Mouse (Mus musculus): ENCODE measurements around the gene Nipsnap1. TPM values are rescaled to one million over a fixed set of nuclear protein-coding genes. Genes with fewer than 3 reads are reported as not detected.

Nipsnap1 gene
- total RNA-seq, 2 experiments from 2014 or later: 12.7 TPM; not detected in 1

Other genes starting within 250 kb of the Nipsnap1 start
- gene Ascc2, start 236.2 kb upstream of the Nipsnap1 start, total RNA-seq (2015; ENCODE audit: low replicate concordance): 9.0 and 12.2 TPM in 2 replicates
- 5.1 and 5.3 TPM in 2 replicates for gene Ascc2, start 236.2 kb upstream of the Nipsnap1 start, total RNA-seq (2017; ENCODE audit: low replicate concordance)
- 40.7 and 133 TPM in 2 replicates for gene Uqcr10, start 169.6 kb upstream of the Nipsnap1 start, total RNA-seq (2015; ENCODE audit: low replicate concordance)
- gene Uqcr10, start 169.6 kb upstream of the Nipsnap1 start, total RNA-seq (2017; ENCODE audit: low replicate concordance): 19.2 and 25.0 TPM in 2 replicates
- 5.4 and 13.0 TPM in 2 replicates for gene Zmat5, start 169.3 kb upstream of the Nipsnap1 start, total RNA-seq (2015; ENCODE audit: low replicate concordance)
- 6.3 TPM in 1 of 2 replicates, not detected in the other for gene Zmat5, start 169.3 kb upstream of the Nipsnap1 start, total RNA-seq (2017; ENCODE audit: low replicate concordance)
- gene Cabp7, start 127.2 kb upstream of the Nipsnap1 start, total RNA-seq (2015; ENCODE audit: low replicate concordance): not detected in 2 replicates
- gene Cabp7, start 127.2 kb upstream of the Nipsnap1 start, total RNA-seq (2017; ENCODE audit: low replicate concordance): not detected in 2 replicates
- 7.2 and 7.5 TPM in 2 replicates for gene Nf2, start 24.4 kb upstream of the Nipsnap1 start, total RNA-seq (2015; ENCODE audit: low replicate concordance)
- 18.2 and 19.0 TPM in 2 replicates for gene Nf2, start 24.4 kb upstream of the Nipsnap1 start, total RNA-seq (2017; ENCODE audit: low replicate concordance)
- 3.6 and 4.6 TPM in 2 replicates for gene Thoc5, start 21.4 kb downstream of the Nipsnap1 start, total RNA-seq (2015; ENCODE audit: low replicate concordance)
- 8.3 and 12.7 TPM in 2 replicates for gene Thoc5, start 21.4 kb downstream of the Nipsnap1 start, total RNA-seq (2017; ENCODE audit: low replicate concordance)
- gene Nefh, start 74.1 kb downstream of the Nipsnap1 start, total RNA-seq (2015; ENCODE audit: low replicate concordance): not detected in 2 replicates
- gene Nefh, start 74.1 kb downstream of the Nipsnap1 start, total RNA-seq (2017; ENCODE audit: low replicate concordance): 0.39 and 0.98 TPM in 2 replicates
- 42.8 and 126 TPM in 2 replicates for gene Ap1b1, start 112.9 kb downstream of the Nipsnap1 start, total RNA-seq (2015; ENCODE audit: low replicate concordance)
- gene Ap1b1, start 112.9 kb downstream of the Nipsnap1 start, total RNA-seq (2017; ENCODE audit: low replicate concordance): 91.6 and 103 TPM in 2 replicates
- not detected in 2 replicates for gene Rasl10a, start 184.2 kb downstream of the Nipsnap1 start, total RNA-seq (2015; ENCODE audit: low replicate concordance)
- 1.5 TPM in 1 of 2 replicates, not detected in the other for gene Rasl10a, start 184.2 kb downstream of the Nipsnap1 start, total RNA-seq (2017; ENCODE audit: low replicate concordance)
- gene Gas2l1, start 191.4 kb downstream of the Nipsnap1 start, total RNA-seq (2015; ENCODE audit: low replicate concordance): 0.42 and 2.2 TPM in 2 replicates
- 1.7 TPM in 1 of 2 replicates, not detected in the other for gene Gas2l1, start 191.4 kb downstream of the Nipsnap1 start, total RNA-seq (2017; ENCODE audit: low replicate concordance)
- 2.2 and 23.5 TPM in 2 replicates for gene Rhbdd3, start 225.0 kb downstream of the Nipsnap1 start, total RNA-seq (2015; ENCODE audit: low replicate concordance)
- 3.6 and 4.6 TPM in 2 replicates for gene Rhbdd3, start 225.0 kb downstream of the Nipsnap1 start, total RNA-seq (2017; ENCODE audit: low replicate concordance)
- 242 and 276 TPM in 2 replicates for gene Ewsr1, start 225.3 kb downstream of the Nipsnap1 start, total RNA-seq (2015; ENCODE audit: low replicate concordance)
- gene Ewsr1, start 225.3 kb downstream of the Nipsnap1 start, total RNA-seq (2017; ENCODE audit: low replicate concordance): 439 and 531 TPM in 2 replicates

All from erythroid progenitor cell, adult 5-6 weeks (primary cell).